Mouse (Mus musculus): Measurements from ENCODE around the gene Emc8. TPM values are rescaled to one million over a fixed set of nuclear protein-coding genes. Genes with fewer than 3 reads are reported as not detected.
A peak's percentile ranks its signal among the peaks of the same experiment; 100 is the strongest.

The Emc8 gene
- polyA plus RNA-seq, 1 experiment from 2014 or later = 315 TPM

- 12% methylated on average over 7 of the region's 7 CpGs for WGBS
- 0 out of 2 replicates have a peak, but pooled peaks have one; percentile 60 for ATAC-seq (ENCODE audit: insufficient read depth)
- peak; percentile 95 for TF ChIP-seq CTCF (IDR thresholded peaks at IDR 0.05; ENCODE audit: low read depth)
- Histone ChIP-seq H3K27me3 (ENCODE audit: insufficient read depth, low read length) (no peaks in the 10 kb centered on the region), H3K9me3 (ENCODE audit: low read depth, low read length) (no peaks in the 10 kb centered on the region), H3K36me3 (ENCODE audit: insufficient read depth) (no peaks in the 10 kb centered on the region), H3K27ac (ENCODE audit: low read depth) (no peak overlapping the region), H3K4me2 (no peak overlapping the region), H3K4me3 (ENCODE audit: low read depth, low read length) (no peak overlapping the region), H3K9ac (no peak overlapping the region), H3K4me1 (ENCODE audit: insufficient read depth) (no peaks in the 10 kb centered on the region)
- DNase-seq = peak; percentile 89
Measured at GRCm38 (mm10) chr8:120607885-120608284, 60.5 kb downstream of the Emc8 start.

DNA sequence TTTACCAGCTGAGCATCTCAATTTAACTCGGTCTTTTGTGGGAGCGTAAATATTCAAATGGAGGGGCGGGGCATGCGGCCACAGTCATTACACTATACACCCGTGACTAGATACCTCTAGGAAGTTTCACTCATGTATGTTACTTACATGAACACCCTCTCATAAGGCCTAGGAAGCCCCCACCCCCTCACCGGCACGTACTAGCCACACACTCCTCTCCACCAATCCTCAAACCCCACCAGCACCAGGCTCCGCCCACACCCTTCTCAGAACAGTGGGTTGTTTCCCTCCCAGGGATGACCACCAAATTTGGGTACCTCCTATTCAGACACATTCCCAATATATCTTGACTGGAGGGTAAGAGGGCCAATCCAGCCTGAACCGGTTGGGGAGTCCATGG lies 60.9 kb downstream of the Emc8 start:
- Histone ChIP-seq H3K9ac (no peak overlapping the region), H3K4me1 (ENCODE audit: insufficient read depth) (no peaks in the 10 kb centered on the region), H3K27ac (ENCODE audit: low read depth) (no peak overlapping the region), H3K9me3 (ENCODE audit: low read depth, low read length) (no peaks in the 10 kb centered on the region), H3K36me3 (ENCODE audit: insufficient read depth) (no peaks in the 10 kb centered on the region), H3K27me3 (ENCODE audit: insufficient read depth, low read length) (no peaks in the 10 kb centered on the region), H3K4me3 (ENCODE audit: low read depth, low read length) (no peak overlapping the region), H3K4me2 (no peak overlapping the region)
- no peak for DNase-seq
- 78% methylated on average over 9 of the region's 9 CpGs for WGBS
- ATAC-seq (ENCODE audit: insufficient read depth) = peak; percentile 15; the same call in 1 of the 2 replicates
- no peak for TF ChIP-seq CTCF (IDR thresholded peaks at IDR 0.05; ENCODE audit: low read depth)

Other genes with a start within 250 kb of the Emc8 start
- 131 and 139 TPM in 2 replicates for gene Gins2, start 79.3 kb downstream of the Emc8 start, polyA plus RNA-seq (2014; fragmentation: Nextera tagmentation; extraction: Ambion mirVana)
- 3.1 and 5.1 TPM in 2 replicates for gene 1190005I06Rik, start 20.9 kb downstream of the Emc8 start, polyA plus RNA-seq (2014; fragmentation: Nextera tagmentation; extraction: Ambion mirVana)
- 2.6 and 5.0 TPM in 2 replicates for gene Gm27021, start 494 bp downstream of the Emc8 start, polyA plus RNA-seq (2014; fragmentation: Nextera tagmentation; extraction: Ambion mirVana)
- 941 and 956 TPM in 2 replicates for gene Cox4i1, start 351 bp downstream of the Emc8 start, polyA plus RNA-seq (2014; fragmentation: Nextera tagmentation; extraction: Ambion mirVana)
- 8.5 and 10.1 TPM in 2 replicates for gene Irf8, start 67.8 kb upstream of the Emc8 start, polyA plus RNA-seq (2014; fragmentation: Nextera tagmentation; extraction: Ambion mirVana)